Mouse (Mus musculus) small intestine, adult 2 months (tissue): ENCODE measurements around the gene Lbhd2.

Experiments
- CTCF ChIP-seq: fragments of 200-500 bp; IDR thresholded peaks from 2 replicates; pipeline ENCODE4 v1.5.1; 2012; ENCODE audit warnings: low read depth, mild to moderate bottlenecking, control low read depth, inconsistent platforms, low read length, moderate library complexity, mixed read lengths; ENCODE audit not compliant: insufficient replicate concordance, insufficient read length; ENCODE audit errors: extremely low read depth
- POLR2A ChIP-seq: fragments of 200-500 bp; IDR thresholded peaks from 2 replicates; pipeline ENCODE4 v1.6.1; 2012; ENCODE audit warnings: low read depth, mild to moderate bottlenecking, control low read depth, inconsistent platforms, low read length, moderate library complexity

GRCm38 (mm10) chr12:111425789-111426460 is 19.3 kb downstream of the Lbhd2 start:
- peak; percentile 92 for TF ChIP-seq CTCF
- TF ChIP-seq POLR2A = no peak
